Mouse (Mus musculus): ENCODE measurements around the gene Gm17949. TPM values are rescaled to one million over a fixed set of nuclear protein-coding genes. Genes with fewer than 3 reads are reported as not detected.

The Gm17949 gene
- polyA plus RNA-seq, 1 experiment from 2014 or later, result 0.47 TPM

DNA sequence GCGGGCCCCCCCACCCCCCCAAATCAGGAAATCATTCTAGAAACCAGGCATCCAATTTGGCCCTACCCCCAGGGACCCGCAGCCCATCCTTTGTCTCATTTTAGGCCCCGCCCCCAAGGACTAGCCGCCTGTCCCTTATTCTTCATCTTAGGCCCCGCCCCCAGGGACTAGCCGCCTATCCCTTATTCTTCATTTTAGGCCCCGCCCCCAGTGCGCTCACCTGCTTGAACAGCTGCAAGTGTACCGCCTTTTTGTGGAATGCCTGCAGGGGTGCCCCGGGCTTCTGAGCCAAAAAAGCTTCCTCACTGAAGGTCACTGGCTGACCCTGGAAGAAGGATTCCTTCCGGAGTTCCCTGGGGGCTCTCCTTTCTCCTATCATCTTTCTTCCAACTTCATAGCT is 59.4 kb downstream of the Gm17949 start:
- Histone ChIP-seq H3K36me3 (ENCODE audit: control insufficient read depth, insufficient read depth) (no peaks in the 10 kb centered on the region), H3K4me3 (replicated peaks; ENCODE audit: low read length) (no peak overlapping the region), H3K27ac (ENCODE audit: low read length) (no peak overlapping the region), H3K9me3 (ENCODE audit: control insufficient read depth, low read length) (no peaks in the 10 kb centered on the region), H3K4me2 (ENCODE audit: low read length) (peak overlapping the region; percentile 20; the same call in 1 of the 2 replicates), H3K27me3 (replicated peaks; ENCODE audit: control insufficient read depth, insufficient read depth, low read length) (no peaks in the 10 kb centered on the region), H3K4me1 (replicated peaks; ENCODE audit: control insufficient read depth, insufficient read depth, low read length) (0 out of 2 replicates have a peak, but pooled peaks cover 3% of the 10 kb centered on the region), H3K9ac (replicated peaks; ENCODE audit: low read depth, low read length) (no peak overlapping the region)
- peak; percentile 46; the same call in 1 of the 2 replicates for ATAC-seq
- WGBS, result 10% methylated on average over 10 of the region's 11 CpGs

Other genes with a start within 250 kb of the Gm17949 start
- 73.5 and 90.4 TPM in 2 replicates for gene Dus3l, start 246.7 kb upstream of the Gm17949 start, polyA plus RNA-seq (2015; fragmentation: Nextera tagmentation; extraction: Ambion mirVana)
- gene Prr22, start 241.2 kb upstream of the Gm17949 start, polyA plus RNA-seq (2015; fragmentation: Nextera tagmentation; extraction: Ambion mirVana), result 0.96 and 1.0 TPM in 2 replicates
- 3.7 and 4.2 TPM in 2 replicates for gene Rfx2, start 180.5 kb upstream of the Gm17949 start, polyA plus RNA-seq (2015; fragmentation: Nextera tagmentation; extraction: Ambion mirVana)
- not detected in 2 replicates for gene Acsbg2, start 137.0 kb upstream of the Gm17949 start, polyA plus RNA-seq (2015; fragmentation: Nextera tagmentation; extraction: Ambion mirVana)
- 0.50 and 0.65 TPM in 2 replicates for gene 1700061G19Rik, start 136.0 kb upstream of the Gm17949 start, polyA plus RNA-seq (2015; fragmentation: Nextera tagmentation; extraction: Ambion mirVana)
- 86.1 and 86.7 TPM in 2 replicates for gene Mllt1, start 76.1 kb upstream of the Gm17949 start, polyA plus RNA-seq (2015; fragmentation: Nextera tagmentation; extraction: Ambion mirVana)
- not detected in 2 replicates for gene Acer1, start 29.3 kb upstream of the Gm17949 start, polyA plus RNA-seq (2015; fragmentation: Nextera tagmentation; extraction: Ambion mirVana)
- gene Clpp, start 21.2 kb upstream of the Gm17949 start, polyA plus RNA-seq (2015; fragmentation: Nextera tagmentation; extraction: Ambion mirVana), result 153 and 178 TPM in 2 replicates
- 40.1 and 45.8 TPM in 2 replicates for gene Alkbh7, start 14.1 kb upstream of the Gm17949 start, polyA plus RNA-seq (2015; fragmentation: Nextera tagmentation; extraction: Ambion mirVana)
- 0.60 and 1.0 TPM in 2 replicates for gene Pspn, start 11.5 kb upstream of the Gm17949 start, polyA plus RNA-seq (2015; fragmentation: Nextera tagmentation; extraction: Ambion mirVana)
- 84.3 and 90.1 TPM in 2 replicates for gene Gtf2f1, start 181 bp upstream of the Gm17949 start, polyA plus RNA-seq (2015; fragmentation: Nextera tagmentation; extraction: Ambion mirVana)
- gene Khsrp, start 20.1 kb downstream of the Gm17949 start, polyA plus RNA-seq (2015; fragmentation: Nextera tagmentation; extraction: Ambion mirVana), result 29.6 and 30.8 TPM in 2 replicates
- gene Slc25a41, start 30.2 kb downstream of the Gm17949 start, polyA plus RNA-seq (2015; fragmentation: Nextera tagmentation; extraction: Ambion mirVana), result not detected in 2 replicates
- gene Crb3, start 47.6 kb downstream of the Gm17949 start, polyA plus RNA-seq (2015; fragmentation: Nextera tagmentation; extraction: Ambion mirVana), result 1.5 and 2.1 TPM in 2 replicates
- gene Slc25a23, start 48.4 kb downstream of the Gm17949 start, polyA plus RNA-seq (2015; fragmentation: Nextera tagmentation; extraction: Ambion mirVana), result 27.8 and 33.4 TPM in 2 replicates
- 2.4 and 4.2 TPM in 2 replicates for gene Dennd1c, start 67.0 kb downstream of the Gm17949 start, polyA plus RNA-seq (2015; fragmentation: Nextera tagmentation; extraction: Ambion mirVana)
- gene Tubb4a, start 76.3 kb downstream of the Gm17949 start, polyA plus RNA-seq (2015; fragmentation: Nextera tagmentation; extraction: Ambion mirVana), result 285 and 318 TPM in 2 replicates
- gene Tnfsf9, start 93.9 kb downstream of the Gm17949 start, polyA plus RNA-seq (2015; fragmentation: Nextera tagmentation; extraction: Ambion mirVana), result 9.8 and 10.1 TPM in 2 replicates
- gene Cd70, start 138.3 kb downstream of the Gm17949 start, polyA plus RNA-seq (2015; fragmentation: Nextera tagmentation; extraction: Ambion mirVana), result 0.30 TPM in 1 of 2 replicates, not detected in the other
- not detected in 2 replicates for gene Tnfsf14, start 182.7 kb downstream of the Gm17949 start, polyA plus RNA-seq (2015; fragmentation: Nextera tagmentation; extraction: Ambion mirVana)
- gene C3, start 216.7 kb downstream of the Gm17949 start, polyA plus RNA-seq (2015; fragmentation: Nextera tagmentation; extraction: Ambion mirVana), result 0.65 and 1.2 TPM in 2 replicates
- 18.2 and 18.3 TPM in 2 replicates for gene Gpr108, start 237.0 kb downstream of the Gm17949 start, polyA plus RNA-seq (2015; fragmentation: Nextera tagmentation; extraction: Ambion mirVana)
- gene Trip10, start 238.0 kb downstream of the Gm17949 start, polyA plus RNA-seq (2015; fragmentation: Nextera tagmentation; extraction: Ambion mirVana), result 12.0 and 14.2 TPM in 2 replicates

Data from forebrain, embryonic 16.5 days (tissue).